Mouse (Mus musculus) embryo, embryonic 10 days (tissue): ENCODE measurements at regions not wholly inside any gene's neighbourhood (a gene's known extent, or its start where the extent isn't known, plus 50 kb on each side); places are given as distances from the start of the nearest gene placed in this dataset.
"Not testable (repeated sequence)": the region's sequence is repeated elsewhere in the genome, so short reads cannot be mapped to it uniquely, and the experiment has no call there.

Experiments used
- DNase-seq: peaks from one replicate; pipeline ENCODE4 v3.0.0-alpha.2; 2015; ENCODE audit warnings: low spot score

GRCm38 (mm10) chr1:17545311-17545710, 600.4 kb downstream of the Crisp4 start:
- no peak for DNase-seq

- DNase-seq = no peak
Measured at GRCm38 (mm10) chr1:17538160-17538559, 607.5 kb downstream of the Crisp4 start.

GRCm38 (mm10) chr1:17531291-17531690, 614.4 kb downstream of the Crisp4 start:
- not testable (repeated sequence) for DNase-seq

- DNase-seq = no peak
Measured at GRCm38 (mm10) chr1:17520118-17520517, 625.6 kb downstream of the Crisp4 start.

- peak; percentile 13 for DNase-seq
Measured at GRCm38 (mm10) chr1:17506125-17507112, 639.3 kb downstream of the Crisp4 start.

GRCm38 (mm10) chr1:17493596-17493995, 652.1 kb downstream of the Crisp4 start:
- no peak for DNase-seq

- not testable (repeated sequence) for DNase-seq
Measured at GRCm38 (mm10) chr1:17489854-17490202, 655.9 kb downstream of the Crisp4 start.

GRCm38 (mm10) chr1:17489192-17489853, 656.4 kb downstream of the Crisp4 start:
- DNase-seq = not testable (repeated sequence)

GRCm38 (mm10) chr1:17451204-17451866, 694.4 kb downstream of the Crisp4 start:
- peak; percentile 23 for DNase-seq

- DNase-seq = peak; percentile 24
Measured at GRCm38 (mm10) chr1:17450715-17451114, 695.0 kb downstream of the Crisp4 start.

GRCm38 (mm10) chr1:17450295-17450694, 695.4 kb downstream of the Crisp4 start:
- peak; percentile 6 for DNase-seq

- no peak for DNase-seq
Measured at GRCm38 (mm10) chr1:17449291-17449690, 696.4 kb downstream of the Crisp4 start.

GRCm38 (mm10) chr1:17434064-17434463, 711.6 kb downstream of the Crisp4 start:
- DNase-seq = not testable (repeated sequence)

- peak; percentile 8 for DNase-seq
Measured at GRCm38 (mm10) chr1:17415958-17416357, 729.7 kb downstream of the Crisp4 start.

GRCm38 (mm10) chr1:17394893-17395292, 750.8 kb downstream of the Crisp4 start:
- no peak for DNase-seq

GRCm38 (mm10) chr1:17392114-17392819, 753.4 kb downstream of the Crisp4 start:
- DNase-seq = no peak

- DNase-seq = no peak
Measured at GRCm38 (mm10) chr1:17377562-17377961, 768.1 kb downstream of the Crisp4 start.

- no peak for DNase-seq
Measured at GRCm38 (mm10) chr1:17348271-17348670, 797.4 kb downstream of the Crisp4 start.

- no peak for DNase-seq
Measured at GRCm38 (mm10) chr1:17337827-17338226, 807.9 kb downstream of the Crisp4 start.

GRCm38 (mm10) chr1:17311392-17311791, 834.3 kb downstream of the Crisp4 start:
- DNase-seq = not testable (repeated sequence)

- DNase-seq = not testable (repeated sequence)
Measured at GRCm38 (mm10) chr1:17309928-17310327, 835.8 kb downstream of the Crisp4 start.
